Comparison of ENCODE assay signal across 8 mouse cellular contexts in the genomic region with DNA sequence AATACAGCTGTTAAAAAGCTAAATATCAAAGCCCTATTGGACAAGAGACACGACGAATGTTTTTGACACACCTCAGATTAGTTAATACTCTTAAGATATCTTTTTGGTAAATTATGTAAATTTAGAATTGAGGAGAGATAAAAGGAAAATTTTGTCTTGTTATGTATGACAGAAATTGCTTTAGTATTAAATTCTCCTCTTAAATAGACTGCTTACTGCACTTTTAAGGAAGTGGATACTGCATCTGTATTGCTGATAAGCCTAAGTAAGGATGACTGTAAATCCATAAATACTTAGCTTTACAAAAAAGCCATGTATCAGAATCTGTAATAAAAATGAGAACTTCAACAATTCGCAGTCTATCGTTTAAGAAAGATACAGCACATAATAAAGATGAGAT. TPM values are rescaled to one million over a fixed set of nuclear protein-coding genes. Genes with fewer than 3 reads are reported as not detected.
DNase-seq lines count a peak whose midpoint lies in the region; ATAC-seq and TF ChIP-seq lines count a peak whose summit lies in the region.

No protein-coding gene starts in this region.

- H3K27ac ChIP-seq in heart, postnatal 0 days (ENCODE audit: low read depth): no peak overlapping the region
- no peak overlapping the region for H3K27ac ChIP-seq in bone marrow, adult 2 months (ENCODE audit: control insufficient read depth, insufficient read depth, low read depth, low read length, poor library complexity)
- no peak overlapping the region for H3K27ac ChIP-seq in hindbrain, embryonic 16.5 days (ENCODE audit: low read depth, low read length)
- H3K27ac ChIP-seq in midbrain, embryonic 14.5 days (replicated peaks; ENCODE audit: low read depth, low read length): peak overlapping the region; percentile 97; the same call in 1 of the 2 replicates

- no peak for TF ChIP-seq EP300 in heart, postnatal 0 days (IDR thresholded peaks at IDR 0.05; ENCODE audit: low read depth)

- peak overlapping the region; percentile 94 for H3K9ac ChIP-seq in heart, postnatal 0 days (replicated peaks; ENCODE audit: low read depth, low read length)
- no peak overlapping the region for H3K9ac ChIP-seq in hindbrain, embryonic 16.5 days (ENCODE audit: low read depth, low read length)
- peak overlapping the region; percentile 96 for H3K9ac ChIP-seq in midbrain, embryonic 14.5 days (replicated peaks; ENCODE audit: low read length)

- H3K9me3 ChIP-seq in heart, postnatal 0 days (replicated peaks; ENCODE audit: control insufficient read depth, low read length): no peaks in the 10 kb centered on the region
- no peaks in the 10 kb centered on the region for H3K9me3 ChIP-seq in hindbrain, embryonic 16.5 days (ENCODE audit: control insufficient read depth, low read length)
- no peaks in the 10 kb centered on the region for H3K9me3 ChIP-seq in midbrain, embryonic 14.5 days (ENCODE audit: control insufficient read depth, low read length)

- DNase-seq in heart, postnatal 0 days (ENCODE audit: low spot score): no peak
- DNase-seq in heart, adult 9 months (ENCODE audit: low spot score in 2 of 2): no peak
- no peak for DNase-seq in midbrain, embryonic 14.5 days
- no peak for DNase-seq in adrenal gland, adult (ENCODE audit: inconsistent age in 2 of 2, low spot score in 1 of 2)
- no peak for DNase-seq in right cerebral cortex, postnatal 14 days

- H3K4me2 ChIP-seq in heart, postnatal 0 days (ENCODE audit: low read depth, low read length): peak overlapping the region; percentile 72
- H3K4me2 ChIP-seq in hindbrain, embryonic 16.5 days (ENCODE audit: low read length): peak overlapping the region; percentile 70
- peak overlapping the region; percentile 58 for H3K4me2 ChIP-seq in midbrain, embryonic 14.5 days (ENCODE audit: low read length)

- no peaks in the 10 kb centered on the region for H3K36me3 ChIP-seq in heart, postnatal 0 days (replicated peaks; ENCODE audit: control insufficient read depth, insufficient read depth, low read length)
- no peaks in the 10 kb centered on the region for H3K36me3 ChIP-seq in hindbrain, embryonic 16.5 days (ENCODE audit: control insufficient read depth, insufficient read depth, low read length)
- no peaks in the 10 kb centered on the region for H3K36me3 ChIP-seq in midbrain, embryonic 14.5 days (ENCODE audit: control insufficient read depth, insufficient read depth, low read length)

- TF ChIP-seq CTCF in heart, postnatal 0 days (IDR thresholded peaks at IDR 0.05; ENCODE audit: low read depth): no peak
- no peak for TF ChIP-seq CTCF in bone marrow, adult 2 months (IDR thresholded peaks at IDR 0.05; ENCODE audit: control insufficient read depth, insufficient read depth, low read length)

- H3K27me3 ChIP-seq in heart, postnatal 0 days (ENCODE audit: control insufficient read depth, insufficient read depth, low read length): no peaks in the 10 kb centered on the region
- H3K27me3 ChIP-seq in hindbrain, embryonic 16.5 days (replicated peaks; ENCODE audit: control insufficient read depth, insufficient read depth, low read length): no peaks in the 10 kb centered on the region
- H3K27me3 ChIP-seq in midbrain, embryonic 14.5 days (ENCODE audit: control insufficient read depth, insufficient read depth, low read length): no peaks in the 10 kb centered on the region

- no peak for TF ChIP-seq POLR2A in bone marrow, adult 2 months (IDR thresholded peaks at IDR 0.05; ENCODE audit: borderline replicate concordance, control insufficient read depth, low read depth, low read length)

- H3K4me3 ChIP-seq in heart, postnatal 0 days (ENCODE audit: low read depth, low read length): peak overlapping the region; percentile 80
- peak overlapping the region; percentile 26 for H3K4me3 ChIP-seq in bone marrow, adult 2 months (replicated peaks; ENCODE audit: control insufficient read depth, low read depth, low read length)
- H3K4me3 ChIP-seq in hindbrain, embryonic 16.5 days (ENCODE audit: low read length): peak overlapping the region; percentile 97
- peak overlapping the region; percentile 97 for H3K4me3 ChIP-seq in midbrain, embryonic 14.5 days (replicated peaks; ENCODE audit: low read depth, low read length)

- WGBS in heart, postnatal 0 days: 28% methylated on average over 4 of the region's 4 CpGs
- WGBS in bone marrow, adult 2 months: 7% methylated on average over 4 of the region's 4 CpGs
- 44% methylated on average over 4 of the region's 4 CpGs for WGBS in hindbrain, embryonic 16.5 days
- WGBS in midbrain, embryonic 14.5 days: 47% methylated on average over 4 of the region's 4 CpGs

- ATAC-seq in heart, postnatal 0 days (ENCODE audit: insufficient read depth, low read depth): no peak
- no peak for ATAC-seq in hindbrain, embryonic 16.5 days
- no peak for ATAC-seq in midbrain, embryonic 14.5 days (ENCODE audit: low FRiP score, low TSS enrichment)
- no peak for ATAC-seq in megakaryocyte progenitor cell, adult 5-6 weeks (replicated peaks; ENCODE audit: poor library complexity)

- H3K4me1 ChIP-seq in heart, postnatal 0 days (ENCODE audit: control insufficient read depth, insufficient read depth): peaks cover 14% of the 10 kb centered on the region
- H3K4me1 ChIP-seq in bone marrow, adult 2 months (ENCODE audit: control insufficient read depth, insufficient read depth, low read length): no peaks in the 10 kb centered on the region
- peaks cover 5% of the 10 kb centered on the region; the same call in 1 of the 2 replicates for H3K4me1 ChIP-seq in hindbrain, embryonic 16.5 days (ENCODE audit: control insufficient read depth, insufficient read depth, low read depth, low read length)
- H3K4me1 ChIP-seq in midbrain, embryonic 14.5 days (ENCODE audit: control insufficient read depth, insufficient read depth, low read length): peaks cover 14% of the 10 kb centered on the region

RNA-seq across cellular contexts. Expression of a gene that starts 1.8 kb away (rescaled TPM):
- 104 and 157 TPM in 2 replicates for total RNA-seq in heart, postnatal 0 days (2014; rRNA removed; ENCODE audit: low replicate concordance)
- 109 and 120 TPM in 2 replicates for polyA plus RNA-seq in heart, postnatal 0 days (2015; fragmentation: Nextera tagmentation; extraction: Ambion mirVana)
- polyA plus RNA-seq in bone marrow, adult 2 months (2011; ENCODE audit: insufficient read depth, insufficient read length, low replicate concordance, missing spikeins): 13.4 and 35.1 TPM in 2 replicates
- 166 and 169 TPM in 2 replicates for polyA plus RNA-seq in hindbrain, embryonic 16.5 days (2015; fragmentation: Nextera tagmentation; extraction: Ambion mirVana)
- polyA plus RNA-seq in midbrain, embryonic 14.5 days (2014; fragmentation: Nextera tagmentation; extraction: Ambion mirVana): 167 and 191 TPM in 2 replicates
- total RNA-seq in megakaryocyte progenitor cell, adult 5-6 weeks (2015): 68.9 and 70.1 TPM in 2 replicates
- total RNA-seq in megakaryocyte progenitor cell, adult 5-6 weeks (2017): 71.3 and 92.9 TPM in 2 replicates

Comparison
In these comparisons a context has a peak if more than half of its experiments do, and no peak if none do; other contexts are left out.
1. H3K4me3 ChIP-seq: peak in every context shown above with its lines; median percentile 97 in hindbrain, embryonic 16.5 days; 97 in midbrain, embryonic 14.5 days; 80 in heart, postnatal 0 days; 26 in bone marrow, adult 2 months.